Mouse (Mus musculus): ENCODE results near the gene Ppfia3. TPM values are rescaled to one million over a fixed set of nuclear protein-coding genes. Genes with fewer than 3 reads are reported as not detected.

The Ppfia3 gene
- polyA plus RNA-seq, 1 experiment, result 0.27 TPM

GRCm38 (mm10) chr7:45346905-45347304 is 19.9 kb downstream of the Ppfia3 start:
- Histone ChIP-seq H3K27me3 (ENCODE audit: control insufficient read depth, insufficient read depth, low read length) (no peaks in the 10 kb centered on the region), H3K27ac (ENCODE audit: insufficient read depth, low read length) (no peak overlapping the region), H3K36me3 (ENCODE audit: control insufficient read depth, insufficient read depth, low read length) (no peaks in the 10 kb centered on the region), H3K4me3 (ENCODE audit: extremely low read depth, insufficient read depth, insufficient read length) (no peak overlapping the region), H3K4me1 (ENCODE audit: control insufficient read depth, insufficient read depth, insufficient read length) (peaks cover 3% of the 10 kb centered on the region; the same call in 1 of the 2 replicates)
- WGBS, result 69% methylated on average over 13 of the region's 13 CpGs
- DNase-seq (ENCODE audit: low read depth in 1 of 2, low spot score in 2 of 2), result no peak
- TF ChIP-seq CTCF (IDR thresholded peaks at IDR 0.05; ENCODE audit: extremely low read depth, insufficient read depth, insufficient read length, insufficient replicate concordance), result no peak
- no peak for TF ChIP-seq POLR2A (IDR thresholded peaks at IDR 0.05; ENCODE audit: low read depth, low read length)

- DNase-seq (ENCODE audit: low read depth in 1 of 2, low spot score in 2 of 2), result no peak
- TF ChIP-seq POLR2A (IDR thresholded peaks at IDR 0.05; ENCODE audit: low read depth, low read length), result no peak
- no peak for TF ChIP-seq CTCF (IDR thresholded peaks at IDR 0.05; ENCODE audit: extremely low read depth, insufficient read depth, insufficient read length, insufficient replicate concordance)
- 41% methylated on average over 13 of the region's 13 CpGs for WGBS
- H3K27ac ChIP-seq (ENCODE audit: insufficient read depth, low read length), result no peak overlapping the region
- H3K36me3 ChIP-seq (ENCODE audit: control insufficient read depth, insufficient read depth, low read length), result no peaks in the 10 kb centered on the region
- H3K27me3 ChIP-seq (ENCODE audit: control insufficient read depth, insufficient read depth, low read length), result peaks cover 13% of the 10 kb centered on the region
- H3K4me1 ChIP-seq (ENCODE audit: control insufficient read depth, insufficient read depth, insufficient read length), result peaks cover 16% of the 10 kb centered on the region
- no peak overlapping the region for H3K4me3 ChIP-seq (ENCODE audit: extremely low read depth, insufficient read depth, insufficient read length)
Observed at GRCm38 (mm10) chr7:45343543-45343942, 23.3 kb downstream of the Ppfia3 start.

- no peak for TF ChIP-seq POLR2A (IDR thresholded peaks at IDR 0.05; ENCODE audit: low read depth, low read length)
- TF ChIP-seq CTCF (IDR thresholded peaks at IDR 0.05; ENCODE audit: extremely low read depth, insufficient read depth, insufficient read length, insufficient replicate concordance), result no peak
- peaks cover 22% of the 10 kb centered on the region for H3K4me1 ChIP-seq (ENCODE audit: control insufficient read depth, insufficient read depth, insufficient read length)
- no peak overlapping the region for H3K4me3 ChIP-seq (ENCODE audit: extremely low read depth, insufficient read depth, insufficient read length)
- peaks cover 15% of the 10 kb centered on the region for H3K27me3 ChIP-seq (ENCODE audit: control insufficient read depth, insufficient read depth, low read length)
- DNase-seq (ENCODE audit: low read depth in 1 of 2, low spot score in 2 of 2), result no peak
- H3K27ac ChIP-seq (ENCODE audit: insufficient read depth, low read length), result no peak overlapping the region
- WGBS, result 89% methylated on average over 11 of the region's 11 CpGs
- no peaks in the 10 kb centered on the region for H3K36me3 ChIP-seq (ENCODE audit: control insufficient read depth, insufficient read depth, low read length)
Observed at GRCm38 (mm10) chr7:45342081-45342480, 24.7 kb downstream of the Ppfia3 start.

- no peak overlapping the region for H3K27ac ChIP-seq (ENCODE audit: insufficient read depth, low read length)
- peak; percentile 62 to 69 for DNase-seq (ENCODE audit: low read depth in 1 of 2, low spot score in 2 of 2)
- H3K4me1 ChIP-seq (ENCODE audit: control insufficient read depth, insufficient read depth, insufficient read length), result peaks cover 19% of the 10 kb centered on the region; the same call in 1 of the 2 replicates
- peaks cover 15% of the 10 kb centered on the region for H3K27me3 ChIP-seq (ENCODE audit: control insufficient read depth, insufficient read depth, low read length)
- TF ChIP-seq CTCF (IDR thresholded peaks at IDR 0.05; ENCODE audit: extremely low read depth, insufficient read depth, insufficient read length, insufficient replicate concordance) (peak; percentile 25; the same call in 1 of the 2 replicates), POLR2A (IDR thresholded peaks at IDR 0.05; ENCODE audit: low read depth, low read length) (no peak)
- H3K4me3 ChIP-seq (ENCODE audit: extremely low read depth, insufficient read depth, insufficient read length), result no peak overlapping the region
- H3K36me3 ChIP-seq (ENCODE audit: control insufficient read depth, insufficient read depth, low read length), result no peaks in the 10 kb centered on the region
- 6% methylated on average over 8 of the region's 8 CpGs for WGBS
Observed at GRCm38 (mm10) chr7:45341303-45341702, 25.5 kb downstream of the Ppfia3 start.

GRCm38 (mm10) chr7:45340669-45341068 is 26.1 kb downstream of the Ppfia3 start:
- H3K4me1 ChIP-seq (ENCODE audit: control insufficient read depth, insufficient read depth, insufficient read length), result peaks cover 19% of the 10 kb centered on the region; the same call in 1 of the 2 replicates
- no peak for DNase-seq (ENCODE audit: low read depth in 1 of 2, low spot score in 2 of 2)
- TF ChIP-seq CTCF (IDR thresholded peaks at IDR 0.05; ENCODE audit: extremely low read depth, insufficient read depth, insufficient read length, insufficient replicate concordance), result no peak
- TF ChIP-seq POLR2A (IDR thresholded peaks at IDR 0.05; ENCODE audit: low read depth, low read length), result no peak

GRCm38 (mm10) chr7:45340066-45340442 is 26.8 kb downstream of the Ppfia3 start:
- DNase-seq (ENCODE audit: low read depth in 1 of 2, low spot score in 2 of 2), result no peak
- Histone ChIP-seq H3K27me3 (ENCODE audit: control insufficient read depth, insufficient read depth, low read length) (peaks cover 15% of the 10 kb centered on the region), H3K36me3 (ENCODE audit: control insufficient read depth, insufficient read depth, low read length) (no peaks in the 10 kb centered on the region), H3K4me3 (ENCODE audit: extremely low read depth, insufficient read depth, insufficient read length) (0 out of 2 replicates have a peak overlapping the region, but pooled peaks have one; percentile 50), H3K27ac (ENCODE audit: insufficient read depth, low read length) (no peak overlapping the region), H3K4me1 (ENCODE audit: control insufficient read depth, insufficient read depth, insufficient read length) (peaks cover 19% of the 10 kb centered on the region; the same call in 1 of the 2 replicates)
- no peak for TF ChIP-seq CTCF (IDR thresholded peaks at IDR 0.05; ENCODE audit: extremely low read depth, insufficient read depth, insufficient read length, insufficient replicate concordance)
- no peak for TF ChIP-seq POLR2A (IDR thresholded peaks at IDR 0.05; ENCODE audit: low read depth, low read length)
- 4% methylated on average over 11 of the region's 11 CpGs for WGBS

More at GRCm38 (mm10) chr7:45340669-45341068, 26.1 kb downstream of the Ppfia3 start:
- Histone ChIP-seq H3K36me3 (ENCODE audit: control insufficient read depth, insufficient read depth, low read length) (no peaks in the 10 kb centered on the region), H3K4me3 (ENCODE audit: extremely low read depth, insufficient read depth, insufficient read length) (no peak overlapping the region), H3K27ac (ENCODE audit: insufficient read depth, low read length) (no peak overlapping the region), H3K27me3 (ENCODE audit: control insufficient read depth, insufficient read depth, low read length) (peaks cover 15% of the 10 kb centered on the region)
- 2% methylated on average over 11 of the region's 11 CpGs for WGBS

- peaks cover 15% of the 10 kb centered on the region for H3K27me3 ChIP-seq (ENCODE audit: control insufficient read depth, insufficient read depth, low read length)
- TF ChIP-seq CTCF (IDR thresholded peaks at IDR 0.05; ENCODE audit: extremely low read depth, insufficient read depth, insufficient read length, insufficient replicate concordance) (no peak), POLR2A (IDR thresholded peaks at IDR 0.05; ENCODE audit: low read depth, low read length) (no peak)
Observed at GRCm38 (mm10) chr7:45339410-45340065, 27.3 kb downstream of the Ppfia3 start.

More at GRCm38 (mm10) chr7:45339410-45340065, 27.3 kb downstream of the Ppfia3 start:
- Histone ChIP-seq H3K4me3 (ENCODE audit: extremely low read depth, insufficient read depth, insufficient read length) (peak overlapping the region; percentile 50; the same call in 1 of the 2 replicates), H3K27ac (ENCODE audit: insufficient read depth, low read length) (no peak overlapping the region), H3K36me3 (ENCODE audit: control insufficient read depth, insufficient read depth, low read length) (no peaks in the 10 kb centered on the region), H3K4me1 (ENCODE audit: control insufficient read depth, insufficient read depth, insufficient read length) (peaks cover 19% of the 10 kb centered on the region; the same call in 1 of the 2 replicates)
- under 1% methylated on average over 37 of the region's 39 CpGs for WGBS
- peak; percentile 15 to 38 for DNase-seq (ENCODE audit: low read depth in 1 of 2, low spot score in 2 of 2)

Data from spleen, adult 2 months (tissue).